Mouse (Mus musculus): ENCODE results near the gene Tmbim1. TPM values are rescaled to one million over a fixed set of nuclear protein-coding genes. Genes with fewer than 3 reads are reported as not detected.
A peak's percentile ranks its signal among the peaks of the same experiment; 100 is the strongest.

Gene Tmbim1
- polyA plus RNA-seq, 2 experiments = 41.7 to 48.0 TPM

DNA sequence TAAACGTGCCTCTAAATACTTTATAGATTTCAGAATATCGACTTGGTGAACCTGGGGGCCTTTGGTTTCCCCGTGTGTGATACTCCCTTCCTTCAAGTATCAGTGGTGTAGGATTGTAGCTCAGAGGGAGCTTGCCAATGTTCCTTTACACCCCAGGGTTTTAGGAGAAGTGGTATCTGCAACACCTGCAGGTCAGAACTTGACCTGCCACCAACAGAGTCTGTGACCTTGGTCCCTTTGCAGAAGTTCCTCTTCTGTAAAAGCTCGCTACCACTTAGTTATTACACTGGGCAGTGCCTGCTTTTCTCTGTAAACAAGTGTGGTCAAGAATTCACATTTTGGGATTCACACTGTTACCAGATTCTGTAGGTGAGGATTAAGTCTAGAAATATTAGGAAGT is 55.3 kb downstream of the Tmbim1 start:
- H3K4me2 ChIP-seq (replicated peaks; ENCODE audit: low read depth, low read length, severe bottlenecking) = no peak overlapping the region
- DNase-seq (ENCODE audit: low spot score) (no peak), ATAC-seq (ENCODE audit: low FRiP score, low read depth) (no peak)
- no peak overlapping the region for H3K27ac ChIP-seq (replicated peaks; ENCODE audit: low read depth, low read length)
- peaks cover 76% of the 10 kb centered on the region for H3K36me3 ChIP-seq (ENCODE audit: control insufficient read depth, insufficient read depth, low read length)
- H3K4me3 ChIP-seq (replicated peaks; ENCODE audit: low read length) = no peak overlapping the region
- no peaks in the 10 kb centered on the region for H3K27me3 ChIP-seq (ENCODE audit: control insufficient read depth, insufficient read depth, low read length)
- TF ChIP-seq POLR2A (IDR thresholded peaks at IDR 0.05; ENCODE audit: borderline replicate concordance, extremely low read depth, insufficient read depth, insufficient read length) = no peak
- no peaks in the 10 kb centered on the region for H3K9me3 ChIP-seq (ENCODE audit: control insufficient read depth, low read length)
- 77% methylated on average over 4 of the region's 4 CpGs for WGBS
- H3K4me1 ChIP-seq (ENCODE audit: control insufficient read depth, insufficient read depth, low read length) = no peaks in the 10 kb centered on the region
- H3K9ac ChIP-seq (ENCODE audit: low read depth, low read length, severe bottlenecking) = no peak overlapping the region

GRCm38 (mm10) chr1:74249331-74249980 is 56.0 kb downstream of the Tmbim1 start:
- H3K4me1 ChIP-seq (ENCODE audit: control insufficient read depth, insufficient read depth, low read length) = no peaks in the 10 kb centered on the region
- H3K4me2 ChIP-seq (replicated peaks; ENCODE audit: low read depth, low read length, severe bottlenecking) = no peak overlapping the region
- peak overlapping the region; percentile 45 for H3K27ac ChIP-seq (replicated peaks; ENCODE audit: low read depth, low read length)
- no peak overlapping the region for H3K9ac ChIP-seq (ENCODE audit: low read depth, low read length, severe bottlenecking)
- no peak for DNase-seq (ENCODE audit: low spot score)
- no peaks in the 10 kb centered on the region for H3K9me3 ChIP-seq (ENCODE audit: control insufficient read depth, low read length)
- WGBS = 48% methylated on average over 5 of the region's 5 CpGs
- no peak overlapping the region for H3K4me3 ChIP-seq (replicated peaks; ENCODE audit: low read length)
- peaks cover 71% of the 10 kb centered on the region for H3K36me3 ChIP-seq (ENCODE audit: control insufficient read depth, insufficient read depth, low read length)
- TF ChIP-seq POLR2A (IDR thresholded peaks at IDR 0.05; ENCODE audit: borderline replicate concordance, extremely low read depth, insufficient read depth, insufficient read length) = no peak
- no peak for ATAC-seq (ENCODE audit: low FRiP score, low read depth)
- H3K27me3 ChIP-seq (ENCODE audit: control insufficient read depth, insufficient read depth, low read length) = no peaks in the 10 kb centered on the region

- Histone ChIP-seq H3K4me1 (ENCODE audit: control insufficient read depth, insufficient read depth, low read length) (no peaks in the 10 kb centered on the region), H3K4me3 (replicated peaks; ENCODE audit: low read length) (no peak overlapping the region), H3K9ac (ENCODE audit: low read depth, low read length, severe bottlenecking) (no peak overlapping the region), H3K9me3 (ENCODE audit: control insufficient read depth, low read length) (no peaks in the 10 kb centered on the region), H3K27me3 (ENCODE audit: control insufficient read depth, insufficient read depth, low read length) (no peaks in the 10 kb centered on the region), H3K4me2 (replicated peaks; ENCODE audit: low read depth, low read length, severe bottlenecking) (no peak overlapping the region), H3K27ac (replicated peaks; ENCODE audit: low read depth, low read length) (peak overlapping the region; percentile 45), H3K36me3 (ENCODE audit: control insufficient read depth, insufficient read depth, low read length) (peaks cover 66% of the 10 kb centered on the region)
- WGBS = 28% methylated on average over 1 of the region's 1 CpGs
- ATAC-seq (ENCODE audit: low FRiP score, low read depth) (no peak), DNase-seq (ENCODE audit: low spot score) (peak; percentile 41)
- no peak for TF ChIP-seq POLR2A (IDR thresholded peaks at IDR 0.05; ENCODE audit: borderline replicate concordance, extremely low read depth, insufficient read depth, insufficient read length)
Observed at GRCm38 (mm10) chr1:74248799-74249198, 56.6 kb downstream of the Tmbim1 start.

- H3K4me3 ChIP-seq (replicated peaks; ENCODE audit: low read length) = no peak overlapping the region
- ATAC-seq (ENCODE audit: low FRiP score, low read depth) (no peak), DNase-seq (ENCODE audit: low spot score) (no peak)
- WGBS = 76% methylated on average over 2 of the region's 2 CpGs
- no peaks in the 10 kb centered on the region for H3K9me3 ChIP-seq (ENCODE audit: control insufficient read depth, low read length)
- H3K9ac ChIP-seq (ENCODE audit: low read depth, low read length, severe bottlenecking) = no peak overlapping the region
- H3K27ac ChIP-seq (replicated peaks; ENCODE audit: low read depth, low read length) = no peak overlapping the region
- no peaks in the 10 kb centered on the region for H3K27me3 ChIP-seq (ENCODE audit: control insufficient read depth, insufficient read depth, low read length)
- H3K4me2 ChIP-seq (replicated peaks; ENCODE audit: low read depth, low read length, severe bottlenecking) = no peak overlapping the region
- TF ChIP-seq POLR2A (IDR thresholded peaks at IDR 0.05; ENCODE audit: borderline replicate concordance, extremely low read depth, insufficient read depth, insufficient read length) = no peak
- H3K36me3 ChIP-seq (ENCODE audit: control insufficient read depth, insufficient read depth, low read length) = peaks cover 38% of the 10 kb centered on the region
- H3K4me1 ChIP-seq (ENCODE audit: control insufficient read depth, insufficient read depth, low read length) = no peaks in the 10 kb centered on the region
Observed at GRCm38 (mm10) chr1:74245525-74245924, 59.9 kb downstream of the Tmbim1 start.

DNA sequence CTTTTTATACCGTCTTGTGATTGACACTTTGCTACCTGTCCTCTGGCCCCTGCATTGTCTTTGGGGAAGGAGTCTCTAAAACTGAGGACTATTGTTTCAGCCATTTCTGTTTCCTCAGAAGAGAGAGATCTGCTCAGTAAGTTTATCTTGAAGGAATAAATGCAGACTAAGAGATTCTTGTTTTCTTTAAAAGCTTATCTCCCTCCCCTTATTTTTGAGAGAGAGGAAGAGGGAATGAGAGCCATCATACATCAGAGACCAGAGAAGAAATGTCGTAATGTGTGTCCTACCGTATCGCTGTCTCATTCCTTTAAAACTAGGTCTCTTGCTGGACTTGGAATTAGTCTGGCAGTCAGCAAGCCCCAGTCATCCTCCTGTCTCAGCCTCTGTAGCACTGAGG is 64.6 kb downstream of the Tmbim1 start:
- Histone ChIP-seq H3K27me3 (ENCODE audit: control insufficient read depth, insufficient read depth, low read length) (no peaks in the 10 kb centered on the region), H3K9me3 (ENCODE audit: control insufficient read depth, low read length) (no peaks in the 10 kb centered on the region), H3K4me2 (replicated peaks; ENCODE audit: low read depth, low read length, severe bottlenecking) (no peak overlapping the region), H3K9ac (ENCODE audit: low read depth, low read length, severe bottlenecking) (no peak overlapping the region), H3K4me1 (ENCODE audit: control insufficient read depth, insufficient read depth, low read length) (peaks cover 20% of the 10 kb centered on the region), H3K36me3 (ENCODE audit: control insufficient read depth, insufficient read depth, low read length) (peaks cover 4% of the 10 kb centered on the region; the same call in 1 of the 2 replicates), H3K4me3 (replicated peaks; ENCODE audit: low read length) (no peak overlapping the region), H3K27ac (replicated peaks; ENCODE audit: low read depth, low read length) (no peak overlapping the region)
- TF ChIP-seq POLR2A (IDR thresholded peaks at IDR 0.05; ENCODE audit: borderline replicate concordance, extremely low read depth, insufficient read depth, insufficient read length) = no peak
- no peak for ATAC-seq (ENCODE audit: low FRiP score, low read depth)
- DNase-seq (ENCODE audit: low spot score) = no peak
- 89% methylated on average over 4 of the region's 4 CpGs for WGBS
